Mouse (Mus musculus): Measurements from ENCODE around the gene H2-M5. TPM values are rescaled to one million over a fixed set of nuclear protein-coding genes. Genes with fewer than 3 reads are reported as not detected.
A peak's percentile ranks its signal among the peaks of the same experiment; 100 is the strongest.

The H2-M5 gene
- polyA plus RNA-seq, 1 experiment from 2014 or later: 0.08 TPM

DNA sequence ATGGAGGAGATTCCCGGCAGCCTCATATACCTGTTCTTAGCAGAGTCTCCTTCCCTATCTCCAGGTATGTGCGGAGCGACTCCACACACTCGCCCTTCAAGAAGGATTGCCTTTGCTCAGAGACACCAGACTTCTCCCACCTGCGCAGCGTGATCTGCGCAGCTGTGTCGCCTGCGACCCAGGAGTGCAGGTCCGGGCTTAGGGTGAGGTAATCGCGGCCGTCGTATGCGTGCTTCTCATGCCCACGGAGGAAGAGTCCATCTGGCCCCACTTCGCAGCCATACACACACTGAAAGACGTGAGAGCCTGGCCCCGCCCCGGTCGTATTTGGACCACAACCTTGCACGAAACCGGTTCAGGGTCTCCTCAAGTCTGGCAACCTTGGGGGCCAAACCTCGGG lies 862 bp downstream of the H2-M5 start:
- Histone ChIP-seq H3K4me2 (0 out of 2 replicates have a peak overlapping the region, but pooled peaks have one; percentile 12), H3K4me3 (ENCODE audit: low read depth, low read length) (no peak overlapping the region), H3K9me3 (ENCODE audit: control insufficient read depth, low read length) (no peaks in the 10 kb centered on the region), H3K36me3 (ENCODE audit: control insufficient read depth, insufficient read depth, low read length) (no peaks in the 10 kb centered on the region), H3K27ac (ENCODE audit: low read depth, low read length) (no peak overlapping the region), H3K4me1 (replicated peaks; ENCODE audit: control insufficient read depth, insufficient read depth, low read length) (no peaks in the 10 kb centered on the region), H3K9ac (ENCODE audit: low read depth, low read length) (no peak overlapping the region), H3K27me3 (replicated peaks; ENCODE audit: control insufficient read depth, insufficient read depth, low read length) (peaks cover 27% of the 10 kb centered on the region)
- DNase-seq (ENCODE audit: low spot score): no peak
- WGBS: 7% methylated on average over 24 of the region's 24 CpGs
- no peak for ATAC-seq (replicated peaks; ENCODE audit: low FRiP score)

DNA sequence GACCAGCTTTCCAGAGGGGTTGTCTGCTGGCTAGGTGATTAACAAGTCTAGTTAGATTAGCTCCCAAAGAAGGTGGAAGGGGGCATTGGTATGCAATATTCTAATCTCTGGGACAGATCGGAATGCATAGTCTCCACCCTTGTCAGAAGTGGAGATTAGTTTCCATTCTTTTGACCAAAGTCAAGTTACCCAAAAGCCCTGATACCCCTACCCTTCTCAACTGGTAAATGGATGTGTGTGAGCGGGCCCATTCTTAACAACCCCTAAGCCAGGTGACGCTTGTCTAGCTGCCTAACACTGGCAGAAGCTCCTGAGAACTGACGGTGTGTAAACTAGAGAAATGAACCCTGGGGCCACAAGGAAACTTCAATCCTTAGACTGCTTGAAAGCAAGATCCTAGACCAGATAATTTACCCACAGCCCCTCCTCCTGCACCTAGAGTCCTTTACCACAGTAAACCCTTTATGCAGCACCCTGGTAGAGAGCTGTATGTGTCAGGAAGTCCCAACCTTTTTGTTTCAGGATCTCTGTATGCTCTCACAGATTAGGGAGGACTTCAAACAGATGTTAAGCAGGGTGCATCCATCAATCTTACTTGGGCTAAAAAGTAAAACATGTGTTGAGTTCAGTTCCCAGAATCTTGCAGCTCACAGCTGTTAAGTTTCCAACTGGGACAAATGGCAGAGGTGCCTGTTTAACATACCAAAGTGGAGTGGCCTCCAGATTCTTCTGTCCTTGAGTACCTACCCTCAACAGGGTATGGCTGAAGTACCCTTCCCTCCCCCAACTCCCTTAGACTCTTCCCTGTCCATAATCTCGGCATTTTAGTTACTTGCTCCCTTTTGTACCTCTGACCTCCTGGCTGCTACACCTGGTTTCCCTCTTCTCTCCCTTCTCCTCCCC lies 6.8 kb downstream of the H2-M5 start:
- Histone ChIP-seq H3K27me3 (replicated peaks; ENCODE audit: control insufficient read depth, insufficient read depth, low read length) (peaks cover 16% of the 10 kb centered on the region), H3K9me3 (ENCODE audit: control insufficient read depth, low read length) (no peaks in the 10 kb centered on the region), H3K4me3 (ENCODE audit: low read depth, low read length) (no peak overlapping the region), H3K36me3 (ENCODE audit: control insufficient read depth, insufficient read depth, low read length) (no peaks in the 10 kb centered on the region), H3K9ac (ENCODE audit: low read depth, low read length) (no peak overlapping the region), H3K4me2 (no peak overlapping the region), H3K4me1 (replicated peaks; ENCODE audit: control insufficient read depth, insufficient read depth, low read length) (no peaks in the 10 kb centered on the region), H3K27ac (ENCODE audit: low read depth, low read length) (no peak overlapping the region)
- no peak for ATAC-seq (replicated peaks; ENCODE audit: low FRiP score)
- no peak for DNase-seq (ENCODE audit: low spot score)
- 31% methylated on average over 5 of the region's 5 CpGs for WGBS

DNA sequence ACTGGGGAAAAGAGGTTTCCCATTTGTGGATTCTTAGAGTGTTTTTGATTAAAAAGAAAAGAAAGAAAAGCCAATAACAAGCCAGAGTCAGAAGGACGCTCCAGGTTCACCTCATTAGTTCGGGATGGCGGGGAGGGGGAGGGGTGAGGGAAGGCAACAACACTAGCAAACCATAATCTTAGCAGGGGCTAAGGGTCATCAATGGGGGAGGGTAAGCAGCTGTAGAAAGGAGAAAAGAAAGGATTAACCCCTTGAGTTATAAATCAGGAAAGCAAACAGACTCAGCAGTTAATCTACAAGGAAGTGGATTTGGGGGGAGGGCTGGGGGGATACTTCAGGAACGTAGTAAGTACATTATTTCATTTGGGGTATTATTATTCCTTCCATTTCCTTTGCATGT lies 7.5 kb downstream of the H2-M5 start:
- no peak overlapping the region for H3K4me3 ChIP-seq (ENCODE audit: low read depth, low read length)
- no peak overlapping the region for H3K9ac ChIP-seq (ENCODE audit: low read depth, low read length)
- H3K4me1 ChIP-seq (replicated peaks; ENCODE audit: control insufficient read depth, insufficient read depth, low read length): no peaks in the 10 kb centered on the region
- DNase-seq (ENCODE audit: low spot score) (no peak), ATAC-seq (replicated peaks; ENCODE audit: low FRiP score) (no peak)
- peaks cover 11% of the 10 kb centered on the region; the same call in 1 of the 2 replicates for H3K27me3 ChIP-seq (replicated peaks; ENCODE audit: control insufficient read depth, insufficient read depth, low read length)
- H3K27ac ChIP-seq (ENCODE audit: low read depth, low read length): no peak overlapping the region
- peak overlapping the region; percentile 49 for H3K4me2 ChIP-seq
- H3K9me3 ChIP-seq (ENCODE audit: control insufficient read depth, low read length): no peaks in the 10 kb centered on the region
- no peaks in the 10 kb centered on the region for H3K36me3 ChIP-seq (ENCODE audit: control insufficient read depth, insufficient read depth, low read length)
- WGBS: 6% methylated on average over 4 of the region's 4 CpGs

DNA sequence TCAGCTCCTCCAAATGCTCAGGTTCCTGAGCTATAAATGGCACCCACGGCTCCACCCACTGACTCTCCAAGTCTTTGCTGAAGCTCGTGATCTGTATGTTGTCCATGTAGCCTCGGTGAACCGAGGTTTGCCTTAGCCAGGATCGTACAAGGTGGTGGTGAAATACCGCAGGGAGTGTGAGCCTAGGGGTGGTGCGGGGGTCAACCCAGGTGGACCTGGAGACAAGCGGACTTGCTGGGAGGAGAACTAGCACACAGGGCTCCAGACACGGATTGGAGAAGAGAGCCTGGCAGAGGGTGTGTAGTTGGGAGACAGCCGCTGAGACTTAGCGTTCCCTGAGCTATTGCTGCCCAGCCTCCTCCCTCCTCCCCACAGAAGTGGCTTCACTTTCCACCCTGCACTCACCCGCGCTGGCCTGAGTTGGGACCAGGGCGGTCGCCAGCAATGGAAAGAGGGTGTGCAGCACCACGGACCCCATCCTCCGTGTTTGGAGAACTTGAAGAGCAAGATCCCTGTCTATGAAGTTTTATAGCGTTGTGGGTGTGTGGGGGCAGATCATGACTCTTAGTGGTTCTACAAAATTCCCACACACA lies 8.0 kb downstream of the H2-M5 start, which contains the start of gene 2410137M14Rik:
TSS of gene 2410137M14Rik (minus strand) at position 17 of the 593 bp plus-strand sequence.
- H3K4me3 ChIP-seq (ENCODE audit: low read depth, low read length): no peak within 1 kb of the TSS
- peak within 1 kb of the TSS; percentile 49 for H3K4me2 ChIP-seq
- no peaks in the 10 kb centered on the region for H3K4me1 ChIP-seq (replicated peaks; ENCODE audit: control insufficient read depth, insufficient read depth, low read length)
- no peak for ATAC-seq (replicated peaks; ENCODE audit: low FRiP score)
- no peak within 1 kb of the TSS for H3K9ac ChIP-seq (ENCODE audit: low read depth, low read length)
- H3K9me3 ChIP-seq (ENCODE audit: control insufficient read depth, low read length): no peaks in the 10 kb centered on the region
- WGBS: 8% methylated on average over 18 of the region's 18 CpGs
- no peaks in the 10 kb centered on the region for H3K36me3 ChIP-seq (ENCODE audit: control insufficient read depth, insufficient read depth, low read length)
- no peak for DNase-seq (ENCODE audit: low spot score)
- no peak within 1 kb of the TSS for H3K27ac ChIP-seq (ENCODE audit: low read depth, low read length)
- peaks cover 10% of the 10 kb centered on the region; the same call in 1 of the 2 replicates for H3K27me3 ChIP-seq (replicated peaks; ENCODE audit: control insufficient read depth, insufficient read depth, low read length)

- no peak for ATAC-seq (replicated peaks; ENCODE audit: low FRiP score)
- H3K4me3 ChIP-seq (ENCODE audit: low read depth, low read length): no peak overlapping the region
These were observed 16.0 kb downstream of the H2-M5 start for GRCm38 (mm10) chr17:36973271-36973787.

DNA sequence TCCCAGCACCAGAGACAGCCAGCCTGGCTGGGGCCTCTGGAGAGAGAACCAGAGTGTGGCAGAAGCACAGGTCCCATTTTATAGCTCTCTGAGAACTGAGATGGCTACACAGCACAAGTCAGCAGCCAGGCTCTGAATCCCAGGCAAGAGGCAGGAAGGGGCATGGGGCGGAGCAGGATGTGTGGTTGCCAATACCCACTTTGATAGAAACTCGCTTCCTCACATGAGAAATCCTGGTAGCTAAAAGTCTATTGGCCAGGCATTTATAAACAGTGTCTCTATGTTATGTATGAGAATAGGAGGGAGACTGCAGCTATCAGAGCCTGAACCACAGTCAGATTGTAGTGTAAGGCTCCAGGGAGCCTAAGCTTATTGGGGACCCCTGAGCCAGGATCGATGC lies 16.5 kb downstream of the H2-M5 start:
- H3K36me3 ChIP-seq (ENCODE audit: control insufficient read depth, insufficient read depth, low read length): no peaks in the 10 kb centered on the region
- H3K27me3 ChIP-seq (replicated peaks; ENCODE audit: control insufficient read depth, insufficient read depth, low read length): no peaks in the 10 kb centered on the region; the same call in 1 of the 2 replicates
- no peak overlapping the region for H3K9ac ChIP-seq (ENCODE audit: low read depth, low read length)
- no peak overlapping the region for H3K4me2 ChIP-seq
- DNase-seq (ENCODE audit: low spot score) (no peak), ATAC-seq (replicated peaks; ENCODE audit: low FRiP score) (no peak)
- H3K27ac ChIP-seq (ENCODE audit: low read depth, low read length): no peak overlapping the region
- no peak overlapping the region for H3K4me3 ChIP-seq (ENCODE audit: low read depth, low read length)
- 58% methylated on average over 3 of the region's 3 CpGs for whole genome bisulfite sequencing
- no peaks in the 10 kb centered on the region for H3K9me3 ChIP-seq (ENCODE audit: control insufficient read depth, low read length)
- no peaks in the 10 kb centered on the region for H3K4me1 ChIP-seq (replicated peaks; ENCODE audit: control insufficient read depth, insufficient read depth, low read length)

More at GRCm38 (mm10) chr17:36973271-36973787, 16.0 kb downstream of the H2-M5 start:
- WGBS: 71% methylated on average over 8 of the region's 8 CpGs
- no peaks in the 10 kb centered on the region for H3K9me3 ChIP-seq (ENCODE audit: control insufficient read depth, low read length)
- no peaks in the 10 kb centered on the region; the same call in 1 of the 2 replicates for H3K27me3 ChIP-seq (replicated peaks; ENCODE audit: control insufficient read depth, insufficient read depth, low read length)
- H3K4me1 ChIP-seq (replicated peaks; ENCODE audit: control insufficient read depth, insufficient read depth, low read length): no peaks in the 10 kb centered on the region
- no peaks in the 10 kb centered on the region for H3K36me3 ChIP-seq (ENCODE audit: control insufficient read depth, insufficient read depth, low read length)
- no peak overlapping the region for H3K27ac ChIP-seq (ENCODE audit: low read depth, low read length)
- H3K4me2 ChIP-seq: no peak overlapping the region
- H3K9ac ChIP-seq (ENCODE audit: low read depth, low read length): no peak overlapping the region
- no peak for DNase-seq (ENCODE audit: low spot score)

DNA sequence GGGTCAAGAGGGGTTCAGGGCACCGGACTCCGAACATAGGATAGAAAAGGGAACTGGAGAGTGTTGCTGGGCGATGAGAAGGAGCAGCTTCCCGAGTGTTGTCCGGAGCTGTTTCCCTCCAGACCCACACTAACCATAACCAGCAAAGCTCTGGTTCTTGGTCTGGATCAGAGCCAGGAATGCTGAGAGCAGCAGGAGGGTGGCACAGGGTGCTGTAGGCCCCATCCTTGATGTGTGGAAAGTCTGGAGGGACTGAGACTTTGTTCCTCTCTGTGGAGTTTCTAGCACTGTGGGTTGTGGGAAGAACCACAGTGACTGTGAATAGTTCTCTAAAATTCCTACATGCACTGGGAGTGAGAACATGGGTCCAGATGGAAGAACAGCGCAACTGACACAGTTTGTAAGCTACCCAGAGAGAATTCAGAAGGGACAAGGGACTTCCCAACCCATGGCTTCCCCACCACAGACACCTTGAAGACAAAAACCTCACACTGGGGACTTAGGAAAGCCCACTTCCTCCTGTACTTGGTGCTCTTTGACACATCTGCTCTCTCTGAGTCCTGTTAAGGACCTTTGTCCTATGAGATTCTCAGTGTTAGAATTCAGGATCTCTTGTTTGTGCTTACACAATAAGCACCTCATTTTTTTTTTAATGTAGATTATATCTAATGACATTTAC lies 18.0 kb downstream of the H2-M5 start:
- no peak for ATAC-seq (replicated peaks; ENCODE audit: low FRiP score)
- Histone ChIP-seq H3K27ac (ENCODE audit: low read depth, low read length) (no peak overlapping the region), H3K4me1 (replicated peaks; ENCODE audit: control insufficient read depth, insufficient read depth, low read length) (no peaks in the 10 kb centered on the region), H3K4me3 (ENCODE audit: low read depth, low read length) (no peak overlapping the region), H3K36me3 (ENCODE audit: control insufficient read depth, insufficient read depth, low read length) (no peaks in the 10 kb centered on the region), H3K4me2 (no peak overlapping the region), H3K9me3 (ENCODE audit: control insufficient read depth, low read length) (no peaks in the 10 kb centered on the region), H3K9ac (ENCODE audit: low read depth, low read length) (no peak overlapping the region), H3K27me3 (replicated peaks; ENCODE audit: control insufficient read depth, insufficient read depth, low read length) (no peaks in the 10 kb centered on the region; the same call in 1 of the 2 replicates)
- no peak for DNase-seq (ENCODE audit: low spot score)
- WGBS: 77% methylated on average over 6 of the region's 6 CpGs

DNA sequence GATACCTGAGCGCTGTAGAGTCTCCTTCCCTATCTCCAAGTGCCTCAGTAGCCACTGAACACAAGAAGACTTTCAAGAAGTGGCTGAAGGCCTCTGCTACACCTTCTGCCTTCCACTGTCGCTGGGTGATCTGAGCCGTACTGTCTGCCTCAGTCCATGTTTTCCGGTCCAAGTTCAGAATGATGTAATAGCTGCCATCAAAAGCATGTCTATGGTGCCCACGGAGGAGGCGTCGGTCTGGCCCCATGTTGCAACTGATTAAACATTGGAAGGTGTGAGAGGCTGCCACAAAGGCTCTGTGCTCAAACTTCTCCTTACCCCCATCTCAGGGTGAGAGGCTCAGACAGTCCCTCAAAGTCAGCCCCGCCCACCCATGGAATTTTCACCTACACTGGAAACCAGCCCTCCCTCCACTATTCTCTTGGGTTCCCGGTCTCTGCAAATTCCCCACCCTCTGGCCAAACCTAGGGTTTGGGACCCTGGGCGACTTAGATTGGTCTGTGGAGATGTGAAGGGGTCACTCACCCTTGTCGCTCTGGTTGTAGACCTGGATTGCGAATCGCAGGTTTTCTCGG lies 18.9 kb downstream of the H2-M5 start:
- ATAC-seq (replicated peaks; ENCODE audit: low FRiP score): no peak; the same call in 1 of the 2 replicates
- H3K4me1 ChIP-seq (replicated peaks; ENCODE audit: control insufficient read depth, insufficient read depth, low read length): no peaks in the 10 kb centered on the region

More for the DNA sequence above, 18.9 kb downstream of the H2-M5 start:
- Histone ChIP-seq H3K9ac (ENCODE audit: low read depth, low read length) (no peak overlapping the region), H3K27me3 (replicated peaks; ENCODE audit: control insufficient read depth, insufficient read depth, low read length) (no peaks in the 10 kb centered on the region; the same call in 1 of the 2 replicates), H3K9me3 (ENCODE audit: control insufficient read depth, low read length) (no peaks in the 10 kb centered on the region), H3K27ac (ENCODE audit: low read depth, low read length) (no peak overlapping the region), H3K4me2 (no peak overlapping the region), H3K36me3 (ENCODE audit: control insufficient read depth, insufficient read depth, low read length) (no peaks in the 10 kb centered on the region), H3K4me3 (ENCODE audit: low read depth, low read length) (no peak overlapping the region)
- 79% methylated on average over 14 of the region's 14 CpGs for WGBS
- DNase-seq (ENCODE audit: low spot score): no peak

Data from liver, embryonic 11.5 days (tissue).